Mouse (Mus musculus) common myeloid progenitor, adult 5-6 weeks (primary cell): ENCODE results near the gene Tex2. TPM values are rescaled to one million over a fixed set of nuclear protein-coding genes. Genes with fewer than 3 reads are reported as not detected.
A peak's percentile ranks its signal among the peaks of the same experiment; 100 is the strongest.

Source experiments
- ATAC-seq: replicated peaks from 2 replicates; pipeline ENCODE4 v1.8.0; 2016; ENCODE audit warnings: low read depth, mild to moderate bottlenecking, moderate TSS enrichment, inconsistent platforms; ENCODE audit not compliant: poor library complexity, severe bottlenecking
- total RNA-seq: library from RNA; stranded (forward); fragments of 200-1000, 187-1606 nt; gene quantifications from 2 replicates; pipeline ENCODE4 v1.2.3, GENCODE M21; 2017

The Tex2 gene
- total RNA-seq, 1 experiment from 2014 or later: 54.8 TPM

DNA sequence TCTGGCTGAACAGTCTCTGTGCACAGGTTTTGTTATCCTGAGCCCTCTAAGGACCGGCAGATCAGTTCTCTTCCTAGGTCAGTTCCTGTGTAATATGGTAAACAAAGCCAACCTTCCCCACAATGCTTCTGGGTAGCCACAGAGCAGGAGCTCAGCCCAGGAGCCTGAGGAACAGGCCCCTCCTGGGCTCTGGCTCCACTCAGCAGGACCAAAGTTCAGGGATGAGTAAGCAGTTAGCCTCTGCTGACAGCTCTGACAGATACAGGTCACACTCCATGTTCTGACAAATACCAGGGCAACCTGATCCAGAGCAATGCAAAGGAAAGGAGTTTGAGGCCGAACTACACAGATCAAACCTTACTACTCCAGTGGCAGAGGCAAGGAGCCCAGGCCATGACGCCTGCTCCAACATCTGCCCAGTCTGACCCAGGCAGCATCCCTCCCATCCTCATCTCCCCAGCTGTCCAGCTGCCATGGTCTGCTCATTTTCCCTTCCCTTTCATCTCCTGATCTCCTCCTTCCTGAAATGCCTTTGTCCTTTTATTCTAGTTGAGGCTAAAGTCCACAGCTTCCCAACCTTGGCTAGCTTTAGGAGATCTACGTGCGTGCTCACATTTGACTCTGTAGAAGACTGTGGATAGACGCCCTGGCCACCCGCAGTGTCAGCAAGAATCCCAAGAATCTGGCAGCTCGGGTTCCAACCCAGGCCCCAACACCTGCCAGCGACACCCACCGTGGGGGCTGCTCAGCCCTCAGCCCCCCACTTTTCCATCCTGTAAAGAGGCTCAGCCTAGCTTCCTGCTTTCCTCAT lies 57.2 kb downstream of the Tex2 start:
- ATAC-seq: no peak

DNA sequence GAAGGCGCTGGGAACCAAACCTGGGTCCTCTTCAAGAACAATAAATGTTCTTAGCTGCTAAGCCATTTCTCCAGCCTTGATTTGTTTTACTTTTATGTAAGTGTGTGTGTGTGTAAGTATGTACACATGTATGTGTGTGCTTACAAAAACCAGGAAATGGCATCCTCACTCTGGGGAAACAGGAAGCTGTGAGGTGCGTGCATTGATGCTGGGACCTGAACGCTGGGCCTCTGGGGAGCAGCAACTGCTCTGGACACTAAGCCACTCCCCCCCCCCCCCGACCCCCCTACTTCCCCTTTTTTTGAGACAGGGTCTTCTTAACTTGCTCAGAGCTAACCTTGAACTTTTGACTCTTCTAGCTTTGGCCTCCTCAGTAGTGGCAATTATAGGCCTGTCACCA lies 62.8 kb downstream of the Tex2 start:
- ATAC-seq: no peak

DNA sequence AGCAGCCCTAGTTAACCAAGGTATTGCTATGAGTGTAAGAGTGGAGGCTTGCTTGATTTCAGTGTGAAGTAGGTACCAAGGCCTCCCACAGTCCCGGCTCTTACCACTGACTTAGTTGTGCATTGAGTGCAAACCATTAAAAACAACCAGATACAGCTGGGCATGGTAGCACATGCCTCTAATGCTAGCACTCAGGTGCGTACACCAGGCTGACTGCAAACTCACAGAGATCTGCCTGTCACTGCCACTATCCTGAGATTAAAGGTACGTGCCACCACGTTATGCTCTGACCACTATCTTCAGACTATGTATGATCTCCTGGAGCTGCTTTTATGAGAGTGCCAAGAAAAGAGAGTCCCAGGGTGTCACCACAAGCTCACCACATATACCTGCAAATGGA lies 67.1 kb downstream of the Tex2 start:
- no peak for ATAC-seq

DNA sequence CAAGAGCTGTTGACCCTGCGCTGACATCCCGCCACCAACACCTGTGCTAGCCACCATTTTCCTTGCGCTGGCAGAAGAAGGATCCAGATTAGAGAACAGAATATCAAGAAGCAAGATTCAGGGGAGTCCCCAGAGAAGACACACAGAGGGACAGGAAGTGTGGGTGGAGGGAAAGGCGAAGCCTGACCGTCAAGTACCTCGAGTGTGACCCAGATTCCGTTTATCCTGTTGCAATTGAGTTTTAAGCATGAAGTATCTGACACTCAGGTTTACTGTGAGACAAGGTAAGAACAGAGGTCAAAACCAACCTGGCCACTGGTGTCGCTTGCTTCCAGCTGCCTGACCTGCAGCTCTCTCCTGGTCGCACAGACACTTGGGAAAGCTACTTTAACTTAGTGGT lies 68.3 kb downstream of the Tex2 start:
- no peak for ATAC-seq

DNA sequence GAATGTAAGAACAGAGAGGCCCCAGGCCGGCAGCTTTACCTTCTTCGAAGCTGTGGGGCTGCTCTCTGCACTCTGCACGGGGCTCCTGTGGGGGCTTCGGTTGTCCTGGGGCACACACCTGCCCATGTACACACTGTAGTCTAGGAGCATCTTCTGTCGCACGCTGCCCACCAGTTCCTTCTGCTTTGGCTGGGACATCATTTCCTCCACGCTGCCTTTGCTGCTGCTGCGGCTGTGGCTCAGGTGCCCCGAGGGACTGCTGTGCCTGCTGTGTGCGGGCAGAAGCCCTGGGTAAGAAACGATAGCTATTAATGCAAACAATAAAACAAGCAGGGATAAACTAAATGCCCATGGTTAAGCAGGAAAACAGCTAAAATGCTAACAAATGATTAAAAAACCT lies 69.1 kb downstream of the Tex2 start:
- ATAC-seq: no peak

DNA sequence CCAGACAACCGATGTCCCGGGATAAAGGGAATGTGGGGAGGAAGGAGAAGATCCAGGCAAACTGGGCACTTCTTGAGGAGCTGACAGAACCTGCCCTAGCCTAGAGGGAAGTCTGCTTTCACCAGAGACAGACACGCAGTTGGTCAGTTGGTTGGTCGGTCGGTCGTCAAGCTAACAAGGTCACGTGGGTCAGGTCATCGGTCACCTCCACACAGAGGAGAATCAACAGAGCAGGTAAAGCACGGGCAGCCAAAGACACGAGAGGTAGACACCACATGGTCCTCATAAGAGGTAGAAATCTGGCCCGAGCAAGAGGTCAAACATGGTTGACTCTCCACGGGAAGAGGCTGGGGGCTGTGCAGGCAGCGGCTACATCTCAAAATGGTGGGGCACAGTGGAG lies 70.2 kb downstream of the Tex2 start:
- ATAC-seq: no peak

DNA sequence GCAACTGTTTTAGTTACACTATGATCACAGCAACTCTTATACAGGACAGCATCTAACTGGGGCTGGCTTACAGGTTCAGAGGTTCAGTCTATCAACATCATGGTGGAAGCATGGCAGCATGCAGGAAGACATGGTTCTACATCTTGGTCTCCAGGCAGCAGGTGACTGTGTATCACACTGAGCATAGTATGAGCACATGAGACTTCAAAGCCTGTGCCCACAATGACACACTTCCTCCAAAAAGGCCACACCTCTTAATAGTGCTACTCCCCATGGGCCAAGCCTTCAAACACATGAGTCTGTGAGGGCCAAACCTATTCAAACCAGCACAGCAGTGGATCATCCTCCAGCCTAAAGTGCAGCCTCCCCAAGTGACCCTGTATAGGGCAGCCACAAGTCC lies 70.8 kb downstream of the Tex2 start:
- peak; percentile 62 for ATAC-seq

DNA sequence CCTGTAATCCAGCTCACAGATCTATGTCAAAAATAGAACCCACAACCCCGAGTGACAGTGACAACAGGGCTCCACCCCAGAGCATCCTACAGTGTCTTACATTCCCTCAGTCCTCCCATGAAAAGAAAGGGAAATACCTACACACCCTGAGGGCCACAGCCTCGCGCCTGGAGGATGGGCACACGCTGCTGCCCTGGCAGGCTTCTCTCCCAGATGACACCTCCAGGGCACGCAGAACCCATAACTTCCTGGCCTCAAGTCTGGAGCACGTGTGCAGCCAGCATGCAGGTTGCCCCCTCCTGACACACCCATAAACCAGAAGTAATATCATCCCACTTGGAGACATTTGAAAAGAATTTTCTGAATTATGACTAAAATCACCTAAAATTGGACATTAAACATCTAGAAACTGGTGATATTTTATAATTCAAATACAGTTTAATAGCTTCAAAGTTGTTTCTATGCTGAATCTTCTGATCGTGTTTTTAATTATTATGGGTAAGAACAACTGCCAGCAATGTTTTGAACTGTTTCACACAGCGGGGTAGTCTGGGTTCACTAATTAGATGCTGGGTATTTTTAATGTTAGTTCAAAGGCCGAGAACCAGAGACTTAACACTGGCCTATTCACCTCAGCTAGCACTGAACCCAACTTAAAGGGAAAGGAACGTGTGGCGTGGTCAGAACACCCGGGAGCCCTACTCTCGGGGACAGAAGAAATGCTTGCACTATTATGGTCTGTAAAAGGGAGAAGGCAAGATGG lies 72.5 kb downstream of the Tex2 start:
- no peak for ATAC-seq

DNA sequence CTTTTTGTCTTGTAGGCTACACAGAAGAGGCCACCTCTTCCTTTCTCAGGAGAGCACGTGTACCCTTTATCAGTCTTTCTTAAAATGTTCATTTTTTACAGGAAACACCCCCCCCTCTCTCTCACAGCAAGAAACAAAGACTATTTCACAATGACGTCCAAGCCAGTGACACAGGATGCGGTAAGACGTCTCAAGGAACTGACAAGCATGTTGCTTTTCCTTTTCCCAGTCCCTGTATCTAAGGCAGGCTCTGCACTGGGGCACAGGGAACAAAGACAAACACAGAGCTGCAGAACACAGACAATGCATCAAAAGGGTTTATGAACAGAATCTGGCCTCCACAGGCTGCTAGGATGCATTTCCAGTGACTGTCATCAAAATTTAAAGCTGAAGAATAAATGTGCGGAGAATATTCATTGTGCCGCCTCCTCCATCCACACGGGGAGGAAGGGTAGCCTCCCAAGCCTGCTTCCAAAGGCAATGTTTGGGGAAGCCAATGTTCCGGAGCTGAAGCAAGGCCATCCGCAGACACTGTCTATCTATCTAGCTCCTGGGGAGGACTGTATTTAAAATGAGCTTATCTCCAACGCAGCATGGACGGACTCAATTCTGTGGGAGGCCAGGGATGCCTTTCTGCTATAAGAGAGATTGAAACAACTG lies 76.8 kb downstream of the Tex2 start:
- ATAC-seq: peak; percentile 82

DNA sequence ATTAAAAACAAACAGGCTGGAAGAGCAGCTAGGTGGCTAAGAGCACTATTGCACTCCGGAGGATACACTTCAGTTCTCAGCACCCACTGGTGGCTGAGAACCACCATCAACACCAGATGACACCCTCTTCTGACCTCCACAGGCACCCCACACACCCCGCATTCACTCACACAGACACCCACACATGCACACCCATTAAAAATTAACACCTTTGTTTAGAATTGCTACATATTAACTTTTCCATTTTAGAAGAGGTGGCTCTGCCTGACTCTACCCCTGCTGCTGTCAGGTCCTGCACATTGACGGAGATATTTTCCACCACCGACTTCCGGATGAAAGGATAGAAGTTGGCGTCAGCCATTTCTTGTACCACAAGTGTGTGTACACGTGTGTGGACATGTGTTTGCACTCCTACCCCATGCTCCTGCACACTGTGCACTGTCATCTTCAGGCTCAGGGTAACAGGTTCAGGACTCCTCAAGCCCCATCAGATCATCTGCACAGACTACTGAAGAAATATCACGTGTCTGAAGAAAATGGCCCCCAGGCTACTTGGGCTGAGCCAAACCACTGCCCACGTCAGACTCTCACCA lies 77.5 kb downstream of the Tex2 start:
- ATAC-seq: no peak

DNA sequence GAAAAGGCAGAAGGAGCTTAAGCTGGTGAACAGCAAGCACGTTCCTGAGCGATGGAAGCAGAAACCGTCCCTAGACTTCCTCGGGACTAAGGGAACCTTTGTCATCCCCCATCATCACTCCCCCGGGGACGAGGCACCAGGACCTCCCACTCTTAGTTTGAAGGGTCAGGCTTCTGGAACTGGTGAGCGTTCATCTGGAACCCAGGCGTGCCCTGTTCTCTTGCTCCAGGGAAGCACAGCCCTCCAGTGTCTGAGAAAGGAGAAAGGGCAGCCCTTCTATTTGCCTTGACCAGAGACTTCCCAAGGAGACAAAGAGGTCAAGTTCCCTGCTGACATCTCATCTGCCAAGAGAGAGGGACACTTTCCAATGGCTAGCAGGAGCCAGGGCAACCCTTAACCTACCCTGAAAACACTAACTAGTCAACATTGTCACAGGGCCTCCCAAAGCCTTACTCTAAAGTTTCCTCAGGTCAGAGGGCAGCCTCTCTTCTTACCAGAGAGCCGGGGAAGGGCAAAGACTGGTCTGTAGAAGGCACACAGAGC lies 80.9 kb downstream of the Tex2 start:
- no peak for ATAC-seq

DNA sequence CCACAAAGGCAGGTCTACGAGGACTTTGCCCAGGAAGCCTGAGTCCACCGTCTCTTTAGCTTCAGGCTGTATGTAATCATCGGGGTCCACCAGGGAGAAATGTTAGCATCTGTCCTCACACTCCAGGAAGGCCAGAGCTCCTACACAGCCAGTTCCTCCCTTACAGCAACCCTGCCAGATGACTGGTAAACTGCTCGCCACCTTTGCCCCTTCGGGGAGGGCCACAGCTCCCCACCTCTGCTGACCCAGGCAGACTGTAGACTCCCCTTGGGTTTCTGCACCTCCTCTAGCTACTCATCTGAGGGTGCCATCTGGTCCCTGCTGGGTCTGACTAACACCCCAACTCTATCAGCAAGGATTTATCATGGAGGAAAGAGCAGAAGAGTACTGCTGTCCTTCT lies 83.4 kb downstream of the Tex2 start:
- ATAC-seq: no peak

DNA sequence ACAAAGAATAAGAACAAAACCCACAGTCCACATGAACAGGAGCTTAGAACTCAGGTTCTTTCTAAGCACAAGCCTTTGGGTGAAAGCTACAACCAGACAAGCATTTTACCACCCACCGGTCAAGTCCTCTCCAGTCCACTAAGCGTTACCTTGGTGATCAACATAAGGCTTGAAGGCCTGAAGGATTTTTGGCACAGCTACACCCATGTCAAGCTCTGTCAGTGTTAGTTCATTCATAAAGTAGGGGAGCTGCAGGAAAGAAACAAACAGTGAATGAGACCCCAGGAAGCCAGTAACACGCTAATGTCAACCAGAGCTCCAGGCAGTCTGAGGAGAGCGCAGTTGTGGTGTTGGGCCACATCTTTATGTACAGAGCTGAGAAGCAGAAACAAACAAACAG lies 84.1 kb downstream of the Tex2 start:
- no peak for ATAC-seq

DNA sequence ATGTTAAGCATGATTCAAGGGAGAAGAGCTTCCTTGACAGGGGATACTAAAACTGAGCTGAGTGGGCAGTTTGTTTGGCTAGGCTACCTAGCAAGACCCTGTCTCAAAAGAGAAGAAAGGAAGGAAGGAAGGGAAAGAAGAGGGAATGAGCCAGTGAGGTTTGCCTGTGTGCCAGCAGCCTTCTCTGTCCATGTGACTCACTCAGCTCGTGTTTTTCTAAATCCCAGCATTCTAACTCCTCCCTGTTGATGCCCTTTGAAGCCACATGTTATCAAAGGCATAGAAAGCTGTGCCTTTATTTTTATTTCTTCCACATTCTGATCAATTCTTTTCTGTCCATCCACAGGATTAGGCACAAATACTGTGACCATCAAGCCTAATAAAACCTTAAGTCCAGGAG lies 85.3 kb downstream of the Tex2 start:
- ATAC-seq: no peak

DNA sequence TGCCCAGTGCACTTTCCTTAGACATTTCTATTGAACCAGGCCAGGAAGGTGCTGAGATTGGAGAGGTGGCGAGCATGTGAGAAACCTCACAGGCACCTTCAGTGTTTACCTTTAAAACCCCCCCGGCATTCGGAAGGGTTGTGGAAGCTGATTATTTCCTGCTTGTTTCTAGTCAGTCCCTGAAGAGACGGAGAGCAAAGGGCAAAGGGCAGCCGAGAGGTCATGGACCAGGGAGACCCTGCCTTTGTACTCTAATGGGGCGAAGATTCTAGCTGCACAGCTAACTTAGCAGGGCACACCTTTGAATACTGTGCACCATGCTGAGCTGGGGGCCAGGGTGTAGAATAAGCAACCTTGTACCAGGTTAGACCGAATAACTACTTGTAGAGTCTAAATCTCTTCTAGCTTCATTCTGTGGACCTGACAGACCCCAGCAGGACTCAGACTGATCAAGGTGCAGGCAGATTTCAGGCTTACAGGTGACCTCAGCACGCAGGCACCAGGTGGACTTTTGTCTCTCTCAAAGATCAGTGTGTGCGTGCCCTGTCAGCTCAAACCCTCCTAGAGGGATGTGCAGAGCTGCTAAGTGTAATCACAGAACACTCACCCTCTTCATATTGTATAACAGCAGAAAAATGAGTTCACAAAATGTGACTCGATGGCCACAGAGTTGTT lies 85.9 kb downstream of the Tex2 start:
- no peak for ATAC-seq

DNA sequence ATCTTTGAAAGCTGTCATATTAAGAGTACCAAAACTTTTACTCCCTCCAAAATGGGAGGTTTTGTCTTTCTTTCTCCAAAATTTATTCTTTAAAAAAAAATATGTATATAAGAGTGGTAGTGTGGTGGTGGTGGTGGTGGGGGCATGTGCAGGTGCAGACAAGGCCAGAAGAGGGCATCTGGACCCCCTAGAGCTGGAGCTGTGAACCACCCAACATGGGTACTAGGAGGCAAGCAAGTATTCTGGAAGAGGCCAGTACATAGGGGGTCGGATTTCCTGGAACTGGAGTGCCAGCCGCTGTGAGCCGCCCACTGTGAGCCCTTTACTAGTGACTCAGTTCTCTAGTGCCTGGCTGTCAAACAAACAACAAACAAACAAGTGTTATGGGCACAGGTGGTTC lies 90.7 kb downstream of the Tex2 start:
- peak; percentile 73; the same call in 1 of the 2 replicates for ATAC-seq

DNA sequence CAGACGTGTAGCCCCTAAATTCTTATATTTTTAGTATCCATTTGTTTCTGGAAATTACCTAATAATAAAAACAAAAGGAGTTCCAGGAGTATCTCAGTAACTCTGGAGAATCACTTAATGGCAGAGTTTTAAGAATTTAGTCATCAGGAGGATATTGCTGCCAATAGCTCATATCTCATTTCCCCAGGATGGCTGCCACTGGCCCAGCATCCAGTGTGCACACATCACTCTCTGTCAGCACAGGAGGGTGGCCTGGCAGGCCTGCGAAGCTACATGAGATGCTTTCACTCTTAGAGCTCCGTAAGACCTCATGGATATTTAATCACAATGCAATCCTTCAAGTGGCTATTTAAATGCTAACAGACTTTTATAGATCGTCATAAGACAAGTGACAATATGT lies 91.6 kb downstream of the Tex2 start:
- no peak for ATAC-seq

DNA sequence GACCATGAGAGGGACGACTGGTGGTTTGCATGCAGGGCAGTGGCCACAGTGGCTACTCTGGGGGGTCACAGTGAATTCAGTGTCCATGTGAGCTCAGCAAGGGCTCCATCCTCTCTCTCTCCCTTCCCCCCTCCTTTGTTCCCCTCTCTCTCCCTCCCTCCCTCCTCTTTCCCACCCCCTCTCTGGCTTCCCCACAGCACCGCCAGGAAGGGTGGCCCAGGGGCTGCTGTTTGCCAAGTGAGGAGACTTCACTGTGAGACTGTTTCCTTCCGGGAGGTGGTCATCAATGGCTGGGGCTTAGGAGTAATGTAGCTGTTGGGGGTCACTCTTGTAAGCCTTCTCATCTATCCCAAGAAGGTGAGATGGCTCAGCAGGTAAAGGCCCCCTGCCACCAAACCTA lies 92.8 kb downstream of the Tex2 start:
- ATAC-seq: no peak

DNA sequence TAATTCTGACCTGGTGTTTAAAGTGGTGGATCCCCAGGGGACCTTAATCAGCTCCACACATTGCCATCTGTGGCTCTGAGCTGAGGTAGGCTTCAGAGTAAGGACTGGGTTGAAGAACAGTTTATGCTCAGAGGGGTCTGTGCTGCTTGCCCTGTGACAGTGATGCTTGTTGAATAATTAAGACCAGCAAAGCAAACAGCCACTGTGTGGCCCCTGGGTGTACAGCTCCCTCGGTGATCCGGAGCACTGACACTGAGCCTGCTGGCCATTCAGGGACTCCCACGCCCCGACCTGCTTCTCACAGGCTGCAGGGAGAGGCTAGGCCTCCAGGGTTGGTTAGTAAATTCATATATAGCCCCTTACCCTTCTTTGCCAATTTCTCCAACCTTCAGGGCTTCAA lies 93.7 kb downstream of the Tex2 start:
- no peak for ATAC-seq

DNA sequence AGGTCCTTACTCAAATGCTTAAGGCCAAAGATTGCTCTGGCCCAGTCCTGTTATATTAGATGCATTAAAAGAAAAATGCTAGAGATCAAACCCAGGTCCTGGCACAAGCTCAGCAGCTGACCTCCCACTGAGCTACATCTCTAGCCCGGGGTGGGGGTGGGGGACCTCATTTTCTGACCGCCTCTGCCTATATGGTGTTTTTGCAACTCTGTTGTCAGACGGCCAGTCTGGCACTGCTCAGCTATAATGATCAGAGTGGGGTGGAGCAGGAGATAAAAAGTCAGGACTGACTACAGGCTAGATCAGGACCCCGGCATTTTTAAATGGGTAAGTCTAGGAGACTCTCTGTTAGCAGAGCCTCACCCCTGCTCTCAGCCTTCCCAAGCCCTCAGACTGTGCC lies 94.8 kb downstream of the Tex2 start:
- ATAC-seq: no peak
